Mouse (Mus musculus) liver, embryonic 13.5 days (tissue): Measurements from ENCODE around the gene Armc12. TPM values are rescaled to one million over a fixed set of nuclear protein-coding genes. Genes with fewer than 3 reads are reported as not detected.

Source experiments
- ATAC-seq: fragments of 200-750 bp; cut with Nextera tagmentation; 2 replicates; pipeline ENCODE4 v1.8.0; 2017; ENCODE audit warnings: low read depth, mild to moderate bottlenecking, moderate number of reproducible peaks, moderate library complexity
- DNase-seq: peaks from one replicate; pipeline ENCODE4 v3.0.0; 2022
- H3K27ac ChIP-seq: fragments of 300-500 bp; sonication (generic); 2 replicates; pipeline ENCODE4 v1.5.1; 2015; ENCODE audit warnings: moderate library complexity, mild to moderate bottlenecking, inconsistent platforms
- H3K27me3 ChIP-seq: fragments of 300-500 bp; sonication (generic); 2 replicates; pipeline ENCODE4 v1.6.1; 2015; ENCODE audit warnings: mild to moderate bottlenecking, inconsistent platforms
- H3K36me3 ChIP-seq: fragments of 300-500 bp; sonication (generic); 2 replicates; pipeline ENCODE4 v1.6.1; 2015; ENCODE audit warnings: mild to moderate bottlenecking, inconsistent platforms
- H3K4me1 ChIP-seq: fragments of 300-500 bp; sonication (generic); replicated peaks from 2 replicates; pipeline ENCODE4 v1.6.1; 2015; ENCODE audit warnings: inconsistent platforms
- H3K4me2 ChIP-seq: fragments of 300-500 bp; sonication (generic); 2 replicates; pipeline ENCODE4 v1.6.1; 2015; ENCODE audit warnings: inconsistent platforms, mild to moderate bottlenecking, moderate library complexity
- H3K4me3 ChIP-seq: fragments of 300-500 bp; sonication (generic); replicated peaks from 2 replicates; pipeline ENCODE4 v1.5.1; 2015; ENCODE audit warnings: mild to moderate bottlenecking, inconsistent platforms
- H3K9ac ChIP-seq: fragments of 300-500 bp; sonication (generic); 2 replicates; pipeline ENCODE4 v1.6.1; 2015; ENCODE audit warnings: mild to moderate bottlenecking, inconsistent platforms
- H3K9me3 ChIP-seq: fragments of 300-500 bp; sonication (generic); replicated peaks from 2 replicates; pipeline ENCODE4 v1.6.1; 2016; ENCODE audit warnings: inconsistent platforms
- whole genome bisulfite sequencing: fragments of 180-500 bp; shearing (Covaris S2); methylation state at CpG from one replicate; pipeline ENCODE4 v1.1.7; 2015; ENCODE audit not compliant: insufficient replicate concordance; 5-methylcytosine and 5-hydroxymethylcytosine counted together
- polyA plus RNA-seq: library from polyadenylated mRNA; unstranded; fragments of >200 nt; fragmentation: Nextera tagmentation; extraction: Ambion mirVana; gene quantifications from 2 replicates; pipeline ENCODE4 v1.2.1, GENCODE M21; 2015

Gene Armc12
- polyA plus RNA-seq, 1 experiment from 2014 or later: not detected

- no peaks in the 10 kb centered on the region for H3K27me3 ChIP-seq
- DNase-seq (no peak), ATAC-seq (no peak)
- no peaks in the 10 kb centered on the region for H3K9me3 ChIP-seq
- no peak overlapping the region for H3K4me2 ChIP-seq
- H3K4me3 ChIP-seq: no peak overlapping the region
- H3K27ac ChIP-seq: no peak overlapping the region
- no peak overlapping the region for H3K9ac ChIP-seq
- 60% methylated on average over 3 of the region's 3 CpGs for WGBS
- no peaks in the 10 kb centered on the region for H3K4me1 ChIP-seq
- no peaks in the 10 kb centered on the region for H3K36me3 ChIP-seq
Observed at GRCm38 (mm10) chr17:28500465-28500864, 30.1 kb upstream of the Armc12 start.

GRCm38 (mm10) chr17:28502196-28502821, 28.3 kb upstream of the Armc12 start:
- ATAC-seq (no peak), DNase-seq (no peak)
- no peak overlapping the region for H3K27ac ChIP-seq
- no peak overlapping the region for H3K4me3 ChIP-seq
- H3K9ac ChIP-seq: no peak overlapping the region
- no peaks in the 10 kb centered on the region for H3K9me3 ChIP-seq
- peaks cover 2% of the 10 kb centered on the region for H3K4me1 ChIP-seq
- no peak overlapping the region for H3K4me2 ChIP-seq
- no peaks in the 10 kb centered on the region for H3K27me3 ChIP-seq
- 25% methylated on average over 7 of the region's 7 CpGs for WGBS
- no peaks in the 10 kb centered on the region for H3K36me3 ChIP-seq

- 68% methylated on average over 6 of the region's 6 CpGs for WGBS
Observed at GRCm38 (mm10) chr17:28504182-28504581, 26.4 kb upstream of the Armc12 start.

GRCm38 (mm10) chr17:28505591-28505990, 25.0 kb upstream of the Armc12 start:
- Histone ChIP-seq H3K9me3 (no peaks in the 10 kb centered on the region), H3K4me3 (no peak overlapping the region), H3K4me1 (peaks cover 9% of the 10 kb centered on the region), H3K4me2 (no peak overlapping the region), H3K36me3 (no peaks in the 10 kb centered on the region), H3K27ac (no peak overlapping the region), H3K9ac (no peak overlapping the region), H3K27me3 (peaks cover 7% of the 10 kb centered on the region)
- 78% methylated on average over 4 of the region's 4 CpGs for WGBS
- DNase-seq (no peak), ATAC-seq (no peak)

More at GRCm38 (mm10) chr17:28504182-28504581, 26.4 kb upstream of the Armc12 start:
- H3K4me2 ChIP-seq: no peak overlapping the region
- H3K9me3 ChIP-seq: no peaks in the 10 kb centered on the region
- H3K36me3 ChIP-seq: no peaks in the 10 kb centered on the region
- H3K27ac ChIP-seq: no peak overlapping the region
- H3K4me3 ChIP-seq: no peak overlapping the region
- H3K9ac ChIP-seq: no peak overlapping the region
- peaks cover 6% of the 10 kb centered on the region for H3K4me1 ChIP-seq
- no peak for DNase-seq
- no peak for ATAC-seq
- no peaks in the 10 kb centered on the region for H3K27me3 ChIP-seq

GRCm38 (mm10) chr17:28506895-28507294, 23.7 kb upstream of the Armc12 start:
- Histone ChIP-seq H3K9me3 (no peaks in the 10 kb centered on the region), H3K27ac (no peak overlapping the region), H3K4me1 (peaks cover 16% of the 10 kb centered on the region), H3K27me3 (peaks cover 12% of the 10 kb centered on the region), H3K36me3 (no peaks in the 10 kb centered on the region), H3K4me2 (no peak overlapping the region), H3K9ac (no peak overlapping the region), H3K4me3 (no peak overlapping the region)
- no peak for ATAC-seq
- WGBS: 32% methylated on average over 5 of the region's 5 CpGs
- DNase-seq: no peak

- H3K4me1 ChIP-seq: peaks cover 22% of the 10 kb centered on the region
Observed at GRCm38 (mm10) chr17:28507496-28507895, 23.1 kb upstream of the Armc12 start.

GRCm38 (mm10) chr17:28510445-28511342, 19.9 kb upstream of the Armc12 start:
- ATAC-seq (no peak), DNase-seq (no peak)
- peaks cover 32% of the 10 kb centered on the region for H3K27me3 ChIP-seq
- 6% methylated on average over 28 of the region's 28 CpGs for WGBS
- peak overlapping the region; percentile 41 for H3K4me2 ChIP-seq
- H3K27ac ChIP-seq: peak overlapping the region; percentile 29; the same call in 1 of the 2 replicates
- no peak overlapping the region for H3K9ac ChIP-seq
- no peaks in the 10 kb centered on the region for H3K9me3 ChIP-seq
- H3K4me3 ChIP-seq: no peak overlapping the region
- peaks cover 47% of the 10 kb centered on the region for H3K4me1 ChIP-seq
- no peaks in the 10 kb centered on the region for H3K36me3 ChIP-seq

More at GRCm38 (mm10) chr17:28507496-28507895, 23.1 kb upstream of the Armc12 start:
- H3K27ac ChIP-seq: no peak overlapping the region
- no peak overlapping the region for H3K4me3 ChIP-seq
- H3K36me3 ChIP-seq: no peaks in the 10 kb centered on the region
- no peaks in the 10 kb centered on the region for H3K9me3 ChIP-seq
- whole genome bisulfite sequencing: 10% methylated on average over 5 of the region's 5 CpGs
- H3K9ac ChIP-seq: no peak overlapping the region
- ATAC-seq (no peak), DNase-seq (no peak)
- H3K27me3 ChIP-seq: peaks cover 17% of the 10 kb centered on the region
- H3K4me2 ChIP-seq: no peak overlapping the region

- ATAC-seq: no peak
- Histone ChIP-seq H3K9ac (no peak overlapping the region), H3K27ac (no peak overlapping the region), H3K27me3 (peaks cover 44% of the 10 kb centered on the region), H3K36me3 (no peaks in the 10 kb centered on the region), H3K4me3 (no peak overlapping the region), H3K4me2 (no peak overlapping the region), H3K4me1 (peaks cover 52% of the 10 kb centered on the region), H3K9me3 (no peaks in the 10 kb centered on the region)
- no peak for DNase-seq
- 20% methylated on average over 9 of the region's 9 CpGs for WGBS
Observed at GRCm38 (mm10) chr17:28511616-28512541, 18.7 kb upstream of the Armc12 start.

GRCm38 (mm10) chr17:28512696-28513095, 17.9 kb upstream of the Armc12 start:
- Histone ChIP-seq H3K27me3 (peaks cover 52% of the 10 kb centered on the region), H3K27ac (peak overlapping the region; percentile 8), H3K9me3 (no peaks in the 10 kb centered on the region), H3K4me3 (no peak overlapping the region), H3K4me2 (no peak overlapping the region), H3K4me1 (peaks cover 50% of the 10 kb centered on the region), H3K36me3 (no peaks in the 10 kb centered on the region), H3K9ac (no peak overlapping the region)
- DNase-seq (no peak), ATAC-seq (peak; percentile 38; the same call in 1 of the 2 replicates)
- 48% methylated on average over 6 of the region's 6 CpGs for WGBS

- Histone ChIP-seq H3K9me3 (no peaks in the 10 kb centered on the region), H3K4me3 (no peak overlapping the region), H3K36me3 (no peaks in the 10 kb centered on the region), H3K27me3 (peaks cover 59% of the 10 kb centered on the region), H3K9ac (no peak overlapping the region), H3K27ac (peak overlapping the region; percentile 58), H3K4me1 (peaks cover 56% of the 10 kb centered on the region), H3K4me2 (no peak overlapping the region)
- 40% methylated on average over 1 of the region's 1 CpGs for WGBS
- DNase-seq (no peak), ATAC-seq (no peak)
Observed at GRCm38 (mm10) chr17:28513337-28513736, 17.3 kb upstream of the Armc12 start.

GRCm38 (mm10) chr17:28513844-28514243, 16.8 kb upstream of the Armc12 start:
- Histone ChIP-seq H3K27ac (peak overlapping the region; percentile 58), H3K4me2 (no peak overlapping the region), H3K4me3 (no peak overlapping the region), H3K9me3 (no peaks in the 10 kb centered on the region), H3K4me1 (peaks cover 61% of the 10 kb centered on the region), H3K36me3 (no peaks in the 10 kb centered on the region), H3K9ac (no peak overlapping the region), H3K27me3 (peaks cover 64% of the 10 kb centered on the region)
- ATAC-seq (no peak), DNase-seq (no peak)
- WGBS: 17% methylated on average over 7 of the region's 7 CpGs
